Mouse (Mus musculus) neural tube, embryonic 12.5 days (tissue): ENCODE measurements around the gene Fer. TPM values are rescaled to one million over a fixed set of nuclear protein-coding genes. Genes with fewer than 3 reads are reported as not detected.

Source experiments
- ATAC-seq: fragments of 200-750 bp; cut with Nextera tagmentation; 2 replicates; pipeline ENCODE4 v1.8.0; 2017; ENCODE audit warnings: low read depth, mild to moderate bottlenecking, moderate TSS enrichment, moderate library complexity; ENCODE audit not compliant: low FRiP score
- H3K27ac ChIP-seq: fragments of 300-500 bp; sonication (generic); 2 replicates; pipeline ENCODE4 v1.5.1; 2016
- H3K27me3 ChIP-seq: fragments of 300-500 bp; sonication (generic); replicated peaks from 2 replicates; pipeline ENCODE4 v1.6.1; 2016; ENCODE audit warnings: mild to moderate bottlenecking
- H3K36me3 ChIP-seq: fragments of 300-500 bp; sonication (generic); 2 replicates; pipeline ENCODE4 v1.6.1; 2016; ENCODE audit warnings: mild to moderate bottlenecking
- H3K4me1 ChIP-seq: fragments of 300-500 bp; sonication (generic); 2 replicates; pipeline ENCODE4 v1.6.1; 2016
- H3K4me2 ChIP-seq: fragments of 300-500 bp; sonication (generic); replicated peaks from 2 replicates; pipeline ENCODE4 v1.6.1; 2016; ENCODE audit warnings: mild to moderate bottlenecking
- H3K4me3 ChIP-seq: fragments of 300-500 bp; sonication (generic); 2 replicates; pipeline ENCODE4 v1.5.1; 2016
- H3K9ac ChIP-seq: fragments of 300-500 bp; sonication (generic); 2 replicates; pipeline ENCODE4 v1.6.1; 2016; ENCODE audit warnings: mild to moderate bottlenecking
- H3K9me3 ChIP-seq: fragments of 300-500 bp; sonication (generic); 2 replicates; pipeline ENCODE4 v1.6.1; 2016; ENCODE audit warnings: mild to moderate bottlenecking
- WGBS: fragments of 180-500 bp; shearing (Covaris S2); methylation state at CpG from one replicate; pipeline ENCODE4 v1.1.7; 2016; 5-methylcytosine and 5-hydroxymethylcytosine counted together
- polyA plus RNA-seq: library from polyadenylated mRNA; unstranded; fragments of >200 nt; fragmentation: Nextera tagmentation; extraction: Ambion mirVana; gene quantifications from 2 replicates; pipeline ENCODE4 v1.2.1, GENCODE M21; 2016

The Fer gene
- polyA plus RNA-seq, 1 experiment from 2014 or later, result 32.7 TPM

DNA sequence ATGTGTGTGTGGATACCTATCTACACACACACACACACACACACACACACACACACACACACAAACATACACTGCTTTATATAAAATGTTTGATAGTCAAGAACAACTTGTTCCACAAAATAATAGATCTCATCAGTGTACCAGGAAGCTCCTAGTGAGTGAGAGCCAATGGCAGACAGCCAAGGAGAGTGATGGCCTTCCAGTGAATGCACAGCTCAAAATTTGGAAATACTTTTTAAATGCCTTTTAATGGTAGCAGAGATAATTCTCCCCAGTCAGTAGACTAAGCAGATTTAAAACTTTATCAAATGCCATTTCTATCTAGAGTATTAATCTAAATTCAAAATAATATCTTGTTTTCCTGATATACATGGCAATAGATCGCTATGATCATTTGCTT, 133.1 kb downstream of the Fer start:
- H3K9me3 ChIP-seq, result no peaks in the 10 kb centered on the region
- H3K4me1 ChIP-seq, result no peaks in the 10 kb centered on the region
- no peak for ATAC-seq
- H3K9ac ChIP-seq, result no peak overlapping the region
- WGBS, result 96% methylated on average over 1 of the region's 1 CpGs
- H3K4me2 ChIP-seq, result no peak overlapping the region
- no peak overlapping the region for H3K4me3 ChIP-seq
- H3K36me3 ChIP-seq, result no peaks in the 10 kb centered on the region
- no peaks in the 10 kb centered on the region for H3K27me3 ChIP-seq
- no peak overlapping the region for H3K27ac ChIP-seq

DNA sequence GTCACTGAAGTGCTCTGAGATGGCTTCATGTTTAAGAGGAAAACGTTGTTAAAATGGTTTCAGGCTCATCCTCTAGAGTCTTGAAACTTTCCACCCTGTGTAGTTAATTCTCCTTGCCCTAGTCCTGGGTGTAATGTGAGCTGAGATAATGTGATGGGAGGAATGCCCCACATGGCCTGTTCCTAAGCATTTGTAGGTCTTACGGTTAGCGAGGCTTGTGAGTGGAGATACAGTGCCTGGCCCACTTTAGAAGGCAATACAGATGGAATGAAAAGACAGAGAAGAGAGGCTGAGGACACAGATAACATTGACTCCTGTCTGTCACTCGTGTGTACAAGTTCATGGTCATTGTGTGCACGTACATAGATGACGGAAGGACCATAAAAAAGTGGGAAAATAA, 134.8 kb downstream of the Fer start:
- H3K4me2 ChIP-seq, result no peak overlapping the region
- no peak overlapping the region for H3K9ac ChIP-seq
- no peaks in the 10 kb centered on the region for H3K27me3 ChIP-seq
- no peak overlapping the region for H3K4me3 ChIP-seq
- no peaks in the 10 kb centered on the region for H3K36me3 ChIP-seq
- H3K4me1 ChIP-seq, result no peaks in the 10 kb centered on the region
- H3K9me3 ChIP-seq, result no peaks in the 10 kb centered on the region
- no peak for ATAC-seq
- no peak overlapping the region for H3K27ac ChIP-seq
- WGBS, result 94% methylated on average over 6 of the region's 6 CpGs

DNA sequence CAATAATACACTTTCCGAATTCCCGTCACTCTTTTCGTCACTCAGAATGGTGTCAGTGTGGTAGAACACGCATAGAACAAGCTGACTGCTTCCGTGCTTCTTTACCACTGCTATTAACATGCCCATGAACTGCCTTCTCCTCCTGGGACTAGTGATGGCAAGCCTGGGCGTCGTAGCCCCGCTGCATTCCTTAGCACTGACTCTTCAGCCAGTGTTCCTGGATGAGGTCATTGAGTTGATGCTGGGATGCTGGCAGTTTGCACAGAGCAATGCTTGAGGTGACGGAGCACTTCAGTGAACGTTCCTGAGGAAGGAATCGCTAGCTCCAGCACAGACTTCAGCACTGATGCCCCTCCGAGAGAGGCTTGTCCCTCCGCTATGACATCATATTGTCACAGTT, 140.6 kb downstream of the Fer start:
- H3K9me3 ChIP-seq, result no peaks in the 10 kb centered on the region
- no peaks in the 10 kb centered on the region for H3K4me1 ChIP-seq
- no peaks in the 10 kb centered on the region for H3K36me3 ChIP-seq
- 77% methylated on average over 13 of the region's 13 CpGs for WGBS
- H3K4me3 ChIP-seq, result no peak overlapping the region
- no peaks in the 10 kb centered on the region for H3K27me3 ChIP-seq
- no peak overlapping the region for H3K27ac ChIP-seq
- no peak overlapping the region for H3K9ac ChIP-seq
- H3K4me2 ChIP-seq, result no peak overlapping the region
- ATAC-seq, result no peak

DNA sequence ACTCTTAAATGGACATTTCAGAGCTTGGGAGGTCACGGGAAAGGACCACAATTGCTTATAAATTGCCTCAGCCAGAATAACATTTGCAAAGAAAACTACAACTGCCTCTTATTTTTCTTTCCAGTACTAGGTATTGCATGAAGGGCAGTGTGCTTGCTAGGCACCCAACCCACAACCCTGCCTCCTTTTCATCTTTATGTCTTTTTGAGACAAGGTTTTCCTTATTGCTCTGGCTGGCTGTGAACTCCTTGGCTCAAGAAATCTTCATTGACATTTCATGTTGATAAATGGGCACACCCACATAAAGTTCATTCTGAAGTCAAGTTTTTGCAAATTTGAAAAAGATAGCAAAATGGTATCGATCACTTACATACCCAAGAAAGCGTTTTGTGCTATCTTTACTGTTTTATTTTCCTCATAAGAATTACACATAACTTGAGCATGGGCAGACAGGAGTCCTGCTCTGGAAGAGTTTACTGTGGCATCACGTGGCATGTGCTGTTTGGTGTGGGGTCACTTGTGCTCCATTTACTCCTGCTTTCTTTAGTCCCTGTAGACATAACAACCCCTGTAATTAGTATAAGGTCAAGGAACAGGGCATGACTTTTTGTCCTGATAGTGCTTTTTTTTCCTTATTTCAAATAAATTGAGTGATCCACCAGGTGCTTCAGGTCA, 142.8 kb downstream of the Fer start:
- no peak for ATAC-seq
- no peak overlapping the region for H3K4me3 ChIP-seq
- H3K4me2 ChIP-seq, result no peak overlapping the region
- no peak overlapping the region for H3K9ac ChIP-seq
- H3K27ac ChIP-seq, result no peak overlapping the region
- 81% methylated on average over 4 of the region's 4 CpGs for WGBS
- no peaks in the 10 kb centered on the region for H3K9me3 ChIP-seq
- no peaks in the 10 kb centered on the region for H3K27me3 ChIP-seq
- H3K36me3 ChIP-seq, result no peaks in the 10 kb centered on the region
- H3K4me1 ChIP-seq, result no peaks in the 10 kb centered on the region

DNA sequence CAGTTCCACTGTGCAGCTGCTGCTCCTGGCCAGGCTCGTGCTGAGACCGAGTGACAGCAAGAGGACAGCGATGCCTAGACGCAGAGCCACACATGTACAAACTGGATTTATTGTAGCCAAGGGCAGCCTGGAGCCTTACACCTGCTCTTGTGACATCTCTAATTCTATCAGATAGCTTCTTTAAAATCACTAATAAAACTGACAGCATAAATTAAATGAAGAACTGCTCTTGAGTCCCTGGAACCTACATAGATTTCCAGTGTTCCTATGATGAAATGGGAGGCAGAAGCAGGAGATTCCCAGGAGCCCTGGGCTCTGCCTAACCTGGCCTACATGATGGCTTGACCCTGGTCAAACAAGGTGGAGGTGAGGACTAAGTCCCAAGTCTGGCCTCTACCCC, 153.7 kb downstream of the Fer start:
- Histone ChIP-seq H3K4me2 (no peak overlapping the region), H3K27ac (no peak overlapping the region), H3K36me3 (no peaks in the 10 kb centered on the region), H3K9me3 (no peaks in the 10 kb centered on the region), H3K9ac (no peak overlapping the region), H3K27me3 (no peaks in the 10 kb centered on the region), H3K4me1 (no peaks in the 10 kb centered on the region), H3K4me3 (no peak overlapping the region)
- no peak for ATAC-seq
- 90% methylated on average over 4 of the region's 4 CpGs for WGBS

DNA sequence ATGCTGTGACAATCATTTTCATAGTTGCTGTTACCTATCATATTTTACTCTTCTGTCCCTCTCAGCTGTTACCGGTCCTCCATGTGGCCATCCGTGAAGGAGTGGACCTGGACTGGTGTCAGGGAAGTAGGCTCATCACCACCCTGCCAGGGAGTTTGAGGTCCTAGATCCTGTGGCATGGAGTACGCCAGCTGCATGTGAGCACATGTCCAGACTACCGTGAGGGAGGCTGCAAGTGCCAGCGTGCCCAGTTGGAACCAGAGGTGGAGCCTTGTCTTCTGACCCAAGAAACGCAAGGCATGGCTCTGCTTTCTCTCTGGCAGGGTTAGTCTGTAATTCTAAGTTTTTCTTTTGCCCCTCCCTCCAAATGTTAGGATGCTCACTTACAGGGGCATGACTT, 155.4 kb downstream of the Fer start:
- H3K4me2 ChIP-seq, result no peak overlapping the region
- no peak overlapping the region for H3K27ac ChIP-seq
- no peaks in the 10 kb centered on the region for H3K9me3 ChIP-seq
- H3K36me3 ChIP-seq, result no peaks in the 10 kb centered on the region
- H3K4me3 ChIP-seq, result no peak overlapping the region
- no peaks in the 10 kb centered on the region for H3K4me1 ChIP-seq
- ATAC-seq, result no peak
- H3K9ac ChIP-seq, result no peak overlapping the region
- no peaks in the 10 kb centered on the region for H3K27me3 ChIP-seq
- 94% methylated on average over 6 of the region's 6 CpGs for WGBS

DNA sequence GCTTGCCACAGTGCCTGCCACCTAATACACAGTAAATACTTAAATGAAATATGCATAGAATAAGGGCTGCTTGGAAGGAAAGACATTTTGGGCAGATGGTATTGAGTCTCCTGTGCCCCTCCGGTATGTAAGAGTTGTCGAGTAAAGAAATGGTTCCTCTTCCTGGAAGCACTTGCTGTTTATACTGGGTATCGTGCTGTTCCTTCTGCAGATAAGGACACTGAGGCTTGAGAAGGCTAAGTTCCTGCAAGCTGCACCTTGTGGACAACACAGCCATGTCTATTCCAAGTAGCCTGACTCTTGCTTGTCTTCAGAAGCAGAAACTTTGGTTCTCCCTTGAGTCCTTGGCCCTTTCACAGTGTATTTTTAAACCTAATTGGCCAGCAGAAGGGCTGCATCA, 156.0 kb downstream of the Fer start:
- Histone ChIP-seq H3K27ac (no peak overlapping the region), H3K27me3 (no peaks in the 10 kb centered on the region), H3K4me3 (no peak overlapping the region), H3K9ac (no peak overlapping the region), H3K4me1 (no peaks in the 10 kb centered on the region), H3K9me3 (no peaks in the 10 kb centered on the region), H3K36me3 (no peaks in the 10 kb centered on the region), H3K4me2 (no peak overlapping the region)
- 99% methylated on average over 3 of the region's 3 CpGs for WGBS
- no peak for ATAC-seq

DNA sequence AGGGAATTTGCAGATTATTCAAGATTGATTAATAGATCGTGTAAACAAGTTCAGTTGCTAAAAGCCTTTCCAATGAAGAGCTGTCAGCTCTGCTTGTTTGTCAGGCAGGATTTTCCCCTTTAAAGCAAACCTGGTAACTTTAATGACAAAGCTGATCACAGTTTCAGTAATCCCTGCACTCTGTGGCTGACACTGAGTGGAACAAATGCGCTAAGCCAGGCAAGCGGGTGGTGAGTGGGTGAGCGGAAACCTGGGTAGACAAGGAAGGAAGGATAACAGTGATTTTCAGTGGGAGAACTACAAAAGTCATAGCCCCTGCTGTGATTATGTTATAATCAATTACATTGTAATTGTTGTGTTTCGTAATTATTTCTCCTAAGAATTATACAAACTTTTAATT, 156.8 kb downstream of the Fer start:
- Histone ChIP-seq H3K4me3 (no peak overlapping the region), H3K27ac (no peak overlapping the region), H3K9me3 (no peaks in the 10 kb centered on the region), H3K36me3 (no peaks in the 10 kb centered on the region), H3K4me2 (no peak overlapping the region), H3K27me3 (no peaks in the 10 kb centered on the region), H3K9ac (no peak overlapping the region), H3K4me1 (no peaks in the 10 kb centered on the region)
- no peak for ATAC-seq
- 88% methylated on average over 5 of the region's 5 CpGs for WGBS

DNA sequence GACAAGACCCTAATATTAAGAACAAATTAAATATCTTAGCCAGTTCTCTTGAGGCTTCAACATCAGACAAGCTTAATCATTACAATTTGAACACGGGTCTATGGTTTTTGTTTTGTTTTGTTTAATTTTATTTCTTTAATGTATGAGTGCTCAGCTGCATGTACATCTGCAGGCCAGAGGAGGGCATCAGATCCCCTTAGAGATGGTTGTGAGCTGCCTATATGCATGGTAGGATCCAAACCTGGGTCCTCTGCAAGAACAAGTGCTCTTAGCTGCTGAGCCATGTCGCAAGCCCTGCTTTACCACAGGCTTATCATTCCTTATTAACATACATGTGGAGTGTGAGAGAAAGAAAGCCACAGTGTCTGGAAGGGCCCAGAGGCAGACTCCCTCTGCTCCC, 163.6 kb downstream of the Fer start:
- no peak for ATAC-seq
- Histone ChIP-seq H3K36me3 (no peaks in the 10 kb centered on the region), H3K9me3 (no peaks in the 10 kb centered on the region), H3K27ac (no peak overlapping the region), H3K27me3 (no peaks in the 10 kb centered on the region), H3K4me2 (no peak overlapping the region), H3K9ac (no peak overlapping the region), H3K4me3 (no peak overlapping the region), H3K4me1 (no peaks in the 10 kb centered on the region)
- WGBS, result 75% methylated on average over 2 of the region's 2 CpGs

DNA sequence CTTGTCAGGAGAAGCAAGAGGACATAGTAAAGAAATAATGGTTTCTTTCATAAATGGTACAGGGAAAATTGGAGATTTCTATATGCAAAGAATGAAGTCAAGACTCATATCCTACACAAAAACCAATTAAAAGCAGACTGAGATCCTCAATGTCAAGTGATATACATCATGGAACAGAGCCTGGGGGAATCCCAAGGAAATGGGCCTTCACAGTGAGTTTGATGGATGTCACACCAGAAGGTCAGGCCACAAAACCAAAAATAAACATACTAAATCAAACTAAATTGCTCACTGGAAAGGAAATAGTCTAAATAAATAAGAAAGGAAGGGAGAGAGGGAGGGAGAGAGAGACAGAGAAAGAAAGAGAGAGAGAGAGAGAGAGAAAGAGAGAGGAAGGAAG, 178.9 kb downstream of the Fer start:
- Histone ChIP-seq H3K9me3 (no peaks in the 10 kb centered on the region), H3K36me3 (0 out of 2 replicates have a peak, but pooled peaks cover 3% of the 10 kb centered on the region), H3K27me3 (no peaks in the 10 kb centered on the region), H3K9ac (no peak overlapping the region), H3K4me3 (no peak overlapping the region), H3K27ac (no peak overlapping the region), H3K4me1 (no peaks in the 10 kb centered on the region), H3K4me2 (no peak overlapping the region)
- no peak for ATAC-seq

DNA sequence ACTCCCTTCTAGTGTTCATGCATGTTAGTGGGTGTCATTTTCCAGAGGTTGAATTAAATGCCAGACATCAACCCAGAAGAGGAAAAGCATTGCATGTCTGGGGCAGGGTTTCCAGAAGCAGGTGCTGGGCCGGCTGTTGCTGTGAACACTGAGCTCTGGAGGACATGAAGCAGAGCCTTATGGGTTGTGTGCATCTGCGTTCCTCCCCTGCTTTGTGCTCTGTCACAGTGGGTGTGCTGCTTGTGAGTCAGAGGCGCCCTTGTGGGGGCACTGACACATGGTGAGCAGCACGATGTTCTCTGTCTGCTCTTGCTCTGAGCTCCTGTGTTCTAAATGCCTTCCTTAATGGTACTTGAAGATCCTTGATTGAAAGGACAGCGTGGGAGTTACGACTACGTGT, 182.5 kb downstream of the Fer start:
- 58% methylated on average over 7 of the region's 7 CpGs for WGBS
- H3K9me3 ChIP-seq, result no peaks in the 10 kb centered on the region
- H3K9ac ChIP-seq, result no peak overlapping the region
- no peaks in the 10 kb centered on the region for H3K36me3 ChIP-seq
- H3K4me3 ChIP-seq, result no peak overlapping the region
- H3K27ac ChIP-seq, result no peak overlapping the region
- H3K27me3 ChIP-seq, result no peaks in the 10 kb centered on the region
- peak; percentile 50 for ATAC-seq
- no peaks in the 10 kb centered on the region for H3K4me1 ChIP-seq
- H3K4me2 ChIP-seq, result no peak overlapping the region

DNA sequence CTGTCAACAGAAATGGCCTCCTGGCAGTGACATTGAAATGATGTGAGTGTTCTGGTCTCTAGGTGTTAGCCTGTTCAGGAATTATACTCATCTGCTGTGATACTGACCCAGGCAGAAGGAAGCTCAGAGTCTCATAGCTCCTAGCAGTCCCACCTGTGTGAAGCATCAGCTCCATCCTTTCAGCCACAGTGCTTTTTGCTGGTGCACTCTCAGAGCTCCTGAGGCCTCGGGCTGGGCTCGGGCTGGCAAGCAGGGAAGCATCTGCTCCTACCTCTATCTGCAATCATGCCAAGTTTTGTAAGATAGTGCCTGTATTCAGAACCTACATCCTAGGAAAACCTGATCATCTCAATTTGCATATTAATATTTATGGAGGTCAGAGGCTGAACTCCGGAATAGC, 183.7 kb downstream of the Fer start:
- Histone ChIP-seq H3K9ac (no peak overlapping the region), H3K27me3 (no peaks in the 10 kb centered on the region), H3K9me3 (no peaks in the 10 kb centered on the region), H3K4me1 (no peaks in the 10 kb centered on the region), H3K36me3 (no peaks in the 10 kb centered on the region), H3K4me2 (no peak overlapping the region), H3K4me3 (no peak overlapping the region), H3K27ac (no peak overlapping the region)
- 89% methylated on average over 3 of the region's 3 CpGs for WGBS
- no peak for ATAC-seq

DNA sequence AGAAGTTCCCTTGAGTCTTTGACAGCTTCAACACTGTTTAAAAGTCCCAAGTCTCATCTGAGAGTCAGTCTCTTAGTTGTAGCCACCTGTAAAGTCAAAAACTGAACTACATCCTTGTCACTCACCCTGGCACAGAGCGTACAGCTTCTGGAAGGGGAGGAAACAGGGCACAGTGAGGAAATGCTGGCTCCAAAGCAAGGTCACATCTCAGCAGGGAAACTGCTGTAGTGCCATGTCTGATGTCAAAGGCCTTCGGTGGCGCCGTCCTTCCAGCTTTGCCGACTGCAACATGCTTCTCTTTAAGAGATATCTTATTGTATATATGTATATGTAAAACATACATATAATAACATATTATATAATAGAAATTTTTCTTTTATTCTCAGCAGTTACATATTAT, 188.0 kb downstream of the Fer start:
- H3K36me3 ChIP-seq, result no peaks in the 10 kb centered on the region
- WGBS, result 88% methylated on average over 5 of the region's 5 CpGs
- no peak overlapping the region for H3K27ac ChIP-seq

More for the DNA sequence above, 188.0 kb downstream of the Fer start:
- Histone ChIP-seq H3K4me3 (no peak overlapping the region), H3K4me2 (no peak overlapping the region), H3K9me3 (no peaks in the 10 kb centered on the region), H3K9ac (no peak overlapping the region), H3K27me3 (no peaks in the 10 kb centered on the region), H3K4me1 (no peaks in the 10 kb centered on the region)
- no peak for ATAC-seq
